Mouse (Mus musculus) ES-E14 (cell line): ENCODE results near the gene Cpeb4.

Experiments
- HCFC1 ChIP-seq: IDR thresholded peaks from 2 replicates; pipeline ENCODE4 v1.6.1; 2012; ENCODE audit warnings: low read length, inconsistent platforms, borderline replicate concordance; ENCODE audit not compliant: insufficient read depth
- MAFK ChIP-seq: IDR thresholded peaks from 2 replicates; pipeline ENCODE4 v1.6.1; 2014; ENCODE audit warnings: mild to moderate bottlenecking, low read depth, low read length, inconsistent platforms; ENCODE audit not compliant: insufficient read depth

- TF ChIP-seq MAFK: no peak
- no peak for TF ChIP-seq HCFC1
Observed at GRCm38 (mm10) chr11:31837753-31838152, 34.3 kb upstream of the Cpeb4 start.
